Mouse (Mus musculus): ENCODE measurements around the gene Olfr620. TPM values are rescaled to one million over a fixed set of nuclear protein-coding genes. Genes with fewer than 3 reads are reported as not detected.

Gene Olfr620
- polyA plus RNA-seq, 1 experiment from 2014 or later = not detected

Small RNAs within 50 kb of the gene (microRNA-seq; reads per million reads assigned to microRNA genes)
- gene Gm26506 = not detected

Other genes starting within 250 kb of the Olfr620 start
- not detected in 2 replicates for gene Olfr601, start 249.9 kb downstream of the Olfr620 start, polyA plus RNA-seq (2014; fragmentation: Nextera tagmentation; extraction: Ambion mirVana)
- not detected in 2 replicates for gene Olfr603, start 226.4 kb downstream of the Olfr620 start, polyA plus RNA-seq (2014; fragmentation: Nextera tagmentation; extraction: Ambion mirVana)
- not detected in 2 replicates for gene Usp17lc, start 197.5 kb downstream of the Olfr620 start, polyA plus RNA-seq (2014; fragmentation: Nextera tagmentation; extraction: Ambion mirVana)
- not detected in 2 replicates for gene Olfr605, start 167.1 kb downstream of the Olfr620 start, polyA plus RNA-seq (2014; fragmentation: Nextera tagmentation; extraction: Ambion mirVana)
- not detected in 2 replicates for gene Olfr606, start 163.5 kb downstream of the Olfr620 start, polyA plus RNA-seq (2014; fragmentation: Nextera tagmentation; extraction: Ambion mirVana)
- gene Olfr607, start 148.4 kb downstream of the Olfr620 start, polyA plus RNA-seq (2014; fragmentation: Nextera tagmentation; extraction: Ambion mirVana) = not detected in 2 replicates
- gene Olfr608, start 142.7 kb downstream of the Olfr620 start, polyA plus RNA-seq (2014; fragmentation: Nextera tagmentation; extraction: Ambion mirVana) = not detected in 2 replicates
- gene Olfr609, start 114.5 kb downstream of the Olfr620 start, polyA plus RNA-seq (2014; fragmentation: Nextera tagmentation; extraction: Ambion mirVana) = not detected in 2 replicates
- not detected in 2 replicates for gene Olfr610, start 100.4 kb downstream of the Olfr620 start, polyA plus RNA-seq (2014; fragmentation: Nextera tagmentation; extraction: Ambion mirVana)
- not detected in 2 replicates for gene Olfr611, start 91.7 kb downstream of the Olfr620 start, polyA plus RNA-seq (2014; fragmentation: Nextera tagmentation; extraction: Ambion mirVana)
- not detected in 2 replicates for gene Olfr612, start 69.8 kb downstream of the Olfr620 start, polyA plus RNA-seq (2014; fragmentation: Nextera tagmentation; extraction: Ambion mirVana)
- not detected in 2 replicates for gene Olfr613, start 64.5 kb downstream of the Olfr620 start, polyA plus RNA-seq (2014; fragmentation: Nextera tagmentation; extraction: Ambion mirVana)
- gene Olfr615, start 56.5 kb downstream of the Olfr620 start, polyA plus RNA-seq (2014; fragmentation: Nextera tagmentation; extraction: Ambion mirVana) = not detected in 2 replicates
- not detected in 2 replicates for gene Olfr616, start 43.4 kb downstream of the Olfr620 start, polyA plus RNA-seq (2014; fragmentation: Nextera tagmentation; extraction: Ambion mirVana)
- gene Olfr617, start 39.5 kb downstream of the Olfr620 start, polyA plus RNA-seq (2014; fragmentation: Nextera tagmentation; extraction: Ambion mirVana) = not detected in 2 replicates
- gene Olfr618, start 22.4 kb downstream of the Olfr620 start, polyA plus RNA-seq (2014; fragmentation: Nextera tagmentation; extraction: Ambion mirVana) = 0.21 TPM in 1 of 2 replicates, not detected in the other
- not detected in 2 replicates for gene Olfr619, start 12.0 kb downstream of the Olfr620 start, polyA plus RNA-seq (2014; fragmentation: Nextera tagmentation; extraction: Ambion mirVana)
- not detected in 2 replicates for gene Olfr622, start 30.2 kb upstream of the Olfr620 start, polyA plus RNA-seq (2014; fragmentation: Nextera tagmentation; extraction: Ambion mirVana)
- gene Olfr623, start 51.2 kb upstream of the Olfr620 start, polyA plus RNA-seq (2014; fragmentation: Nextera tagmentation; extraction: Ambion mirVana) = not detected in 2 replicates
- not detected in 2 replicates for gene Olfr624, start 58.7 kb upstream of the Olfr620 start, polyA plus RNA-seq (2014; fragmentation: Nextera tagmentation; extraction: Ambion mirVana)
- gene Olfr625-ps1, start 70.2 kb upstream of the Olfr620 start, polyA plus RNA-seq (2014; fragmentation: Nextera tagmentation; extraction: Ambion mirVana) = not detected in 2 replicates
- not detected in 2 replicates for gene Olfr243, start 102.1 kb upstream of the Olfr620 start, polyA plus RNA-seq (2014; fragmentation: Nextera tagmentation; extraction: Ambion mirVana)
- not detected in 2 replicates for gene Olfr628, start 117.8 kb upstream of the Olfr620 start, polyA plus RNA-seq (2014; fragmentation: Nextera tagmentation; extraction: Ambion mirVana)
- not detected in 2 replicates for gene Olfr629, start 132.4 kb upstream of the Olfr620 start, polyA plus RNA-seq (2014; fragmentation: Nextera tagmentation; extraction: Ambion mirVana)
- not detected in 2 replicates for gene Olfr630, start 144.8 kb upstream of the Olfr620 start, polyA plus RNA-seq (2014; fragmentation: Nextera tagmentation; extraction: Ambion mirVana)
- not detected in 2 replicates for gene Olfr69, start 159.1 kb upstream of the Olfr620 start, polyA plus RNA-seq (2014; fragmentation: Nextera tagmentation; extraction: Ambion mirVana)
- gene Olfr68, start 167.2 kb upstream of the Olfr620 start, polyA plus RNA-seq (2014; fragmentation: Nextera tagmentation; extraction: Ambion mirVana) = not detected in 2 replicates
- not detected in 2 replicates for gene Olfr67, start 179.3 kb upstream of the Olfr620 start, polyA plus RNA-seq (2014; fragmentation: Nextera tagmentation; extraction: Ambion mirVana)
- gene Hbb-bt, start 201.5 kb upstream of the Olfr620 start, polyA plus RNA-seq (2014; fragmentation: Nextera tagmentation; extraction: Ambion mirVana) = 1,734 and 1,868 TPM in 2 replicates
- gene Hbb-bs, start 215.6 kb upstream of the Olfr620 start, polyA plus RNA-seq (2014; fragmentation: Nextera tagmentation; extraction: Ambion mirVana) = 4,248 and 5,201 TPM in 2 replicates
- gene Hbb-bh2, start 228.0 kb upstream of the Olfr620 start, polyA plus RNA-seq (2014; fragmentation: Nextera tagmentation; extraction: Ambion mirVana) = not detected in 2 replicates
- gene Hbb-bh1, start 230.6 kb upstream of the Olfr620 start, polyA plus RNA-seq (2014; fragmentation: Nextera tagmentation; extraction: Ambion mirVana) = 2.1 and 3.6 TPM in 2 replicates
- gene Hbb-y, start 240.7 kb upstream of the Olfr620 start, polyA plus RNA-seq (2014; fragmentation: Nextera tagmentation; extraction: Ambion mirVana) = 178 and 712 TPM in 2 replicates

All from hindbrain, embryonic 14.5 days (tissue).